Mouse (Mus musculus): ENCODE measurements around the gene Actc1. TPM values are rescaled to one million over a fixed set of nuclear protein-coding genes. Genes with fewer than 3 reads are reported as not detected.

The Actc1 gene
- polyA plus RNA-seq, 1 experiment from 2014 or later: 5.5 TPM

GRCm38 (mm10) chr2:114050150-114050549 lies 3.2 kb downstream of the Actc1 start:
- DNase-seq (ENCODE audit: low spot score): no peak

GRCm38 (mm10) chr2:114049372-114049771 lies 4.0 kb downstream of the Actc1 start:
- no peak for DNase-seq (ENCODE audit: low spot score)

GRCm38 (mm10) chr2:114047960-114048611 lies 5.3 kb downstream of the Actc1 start:
- no peak for DNase-seq (ENCODE audit: low spot score)

- DNase-seq (ENCODE audit: low spot score): no peak
These were observed 7.1 kb downstream of the Actc1 start for GRCm38 (mm10) chr2:114046151-114046664.

GRCm38 (mm10) chr2:114037926-114038325 lies 15.4 kb downstream of the Actc1 start:
- no peak for DNase-seq (ENCODE audit: low spot score)

GRCm38 (mm10) chr2:114032259-114032658 lies 21.1 kb downstream of the Actc1 start:
- DNase-seq (ENCODE audit: low spot score): no peak

GRCm38 (mm10) chr2:114023383-114023782 lies 30.0 kb downstream of the Actc1 start:
- DNase-seq (ENCODE audit: low spot score): no peak

GRCm38 (mm10) chr2:114020210-114020563 lies 33.2 kb downstream of the Actc1 start:
- no peak for DNase-seq (ENCODE audit: low spot score)

GRCm38 (mm10) chr2:114019474-114020209 lies 33.7 kb downstream of the Actc1 start:
- DNase-seq (ENCODE audit: low spot score): no peak

- no peak for DNase-seq (ENCODE audit: low spot score)
These were observed 35.2 kb downstream of the Actc1 start for GRCm38 (mm10) chr2:114018136-114018535.

- no peak for DNase-seq (ENCODE audit: low spot score)
These were observed 38.5 kb downstream of the Actc1 start for GRCm38 (mm10) chr2:114014839-114015238.

GRCm38 (mm10) chr2:114013846-114014245 lies 39.5 kb downstream of the Actc1 start:
- DNase-seq (ENCODE audit: low spot score): no peak

GRCm38 (mm10) chr2:114013295-114013771 lies 40.0 kb downstream of the Actc1 start, which contains the start of gene Gjd2:
Gene Gjd2 (minus strand): TSS chr2:114013619.
- no peak for DNase-seq (ENCODE audit: low spot score)

GRCm38 (mm10) chr2:114012749-114013211 lies 40.6 kb downstream of the Actc1 start:
- no peak for DNase-seq (ENCODE audit: low spot score)

GRCm38 (mm10) chr2:114011838-114012237 lies 41.5 kb downstream of the Actc1 start:
- no peak for DNase-seq (ENCODE audit: low spot score)

GRCm38 (mm10) chr2:114008321-114008720 lies 45.0 kb downstream of the Actc1 start:
- no peak for DNase-seq (ENCODE audit: low spot score)

GRCm38 (mm10) chr2:113997484-113997883 lies 55.9 kb downstream of the Actc1 start:
- DNase-seq (ENCODE audit: low spot score): no peak

Other genes with a start within 250 kb of the Actc1 start
- gene Scg5, start 224.4 kb downstream of the Actc1 start, polyA plus RNA-seq (2015; fragmentation: Nextera tagmentation; extraction: Ambion mirVana): 2.6 and 3.2 TPM in 2 replicates
- gene Arhgap11a, start 204.9 kb downstream of the Actc1 start, polyA plus RNA-seq (2015; fragmentation: Nextera tagmentation; extraction: Ambion mirVana): 22.7 and 27.4 TPM in 2 replicates
- not detected in 2 replicates for gene Gjd2, start 39.9 kb downstream of the Actc1 start, polyA plus RNA-seq (2015; fragmentation: Nextera tagmentation; extraction: Ambion mirVana)
- gene Aqr, start 133.5 kb upstream of the Actc1 start, polyA plus RNA-seq (2015; fragmentation: Nextera tagmentation; extraction: Ambion mirVana): 53.7 and 56.7 TPM in 2 replicates
- gene Zfp770, start 147.9 kb upstream of the Actc1 start, polyA plus RNA-seq (2015; fragmentation: Nextera tagmentation; extraction: Ambion mirVana): 7.5 TPM in 2 replicates